Mouse (Mus musculus): ENCODE data around the gene Cercam.
A peak's percentile ranks its signal among the peaks of the same experiment; 100 is the strongest.

Cercam gene

GRCm38 (mm10) chr2:29868949-29869645, at the start of gene Cercam:
Gene Cercam, plus strand, starts transcription at chr2:29869164.
- DNase-seq (ENCODE audit: low spot score) = peak; percentile 86

GRCm38 (mm10) chr2:29819363-29819762, 49.6 kb upstream of the Cercam start:
- no peak for DNase-seq (ENCODE audit: low spot score)

GRCm38 (mm10) chr2:29820025-29820817, 48.7 kb upstream of the Cercam start, which contains the start of gene Urm1:
Gene Urm1, plus strand, starts transcription at chr2:29820075.
- DNase-seq (ENCODE audit: low spot score) = peak; percentile 69

- DNase-seq (ENCODE audit: low spot score) = no peak
Observed at GRCm38 (mm10) chr2:29826318-29826925, 42.5 kb upstream of the Cercam start.

GRCm38 (mm10) chr2:29826926-29827708, 41.8 kb upstream of the Cercam start:
- peak; percentile 91 for DNase-seq (ENCODE audit: low spot score)

GRCm38 (mm10) chr2:29827709-29828024, 41.3 kb upstream of the Cercam start:
- no peak for DNase-seq (ENCODE audit: low spot score)

- DNase-seq (ENCODE audit: low spot score) = no peak
Observed at GRCm38 (mm10) chr2:29831106-29831505, 37.9 kb upstream of the Cercam start.

GRCm38 (mm10) chr2:29833796-29834195, 35.2 kb upstream of the Cercam start:
- DNase-seq (ENCODE audit: low spot score) = no peak

- no peak for DNase-seq (ENCODE audit: low spot score)
Observed at GRCm38 (mm10) chr2:29835391-29835899, 33.5 kb upstream of the Cercam start.

GRCm38 (mm10) chr2:29839460-29839859, 29.5 kb upstream of the Cercam start:
- no peak for DNase-seq (ENCODE audit: low spot score)

GRCm38 (mm10) chr2:29843231-29844105, 25.5 kb upstream of the Cercam start:
- DNase-seq (ENCODE audit: low spot score) = no peak

GRCm38 (mm10) chr2:29844115-29844514, 24.8 kb upstream of the Cercam start:
- no peak for DNase-seq (ENCODE audit: low spot score)

GRCm38 (mm10) chr2:29844661-29845060, 24.3 kb upstream of the Cercam start:
- no peak for DNase-seq (ENCODE audit: low spot score)

GRCm38 (mm10) chr2:29845636-29846035, 23.3 kb upstream of the Cercam start:
- DNase-seq (ENCODE audit: low spot score) = no peak

GRCm38 (mm10) chr2:29846061-29846853, 22.7 kb upstream of the Cercam start:
- no peak for DNase-seq (ENCODE audit: low spot score)

GRCm38 (mm10) chr2:29846911-29847310, 22.1 kb upstream of the Cercam start:
- no peak for DNase-seq (ENCODE audit: low spot score)

GRCm38 (mm10) chr2:29849041-29849440, 19.9 kb upstream of the Cercam start:
- DNase-seq (ENCODE audit: low spot score) = no peak

GRCm38 (mm10) chr2:29849841-29850480, 19.0 kb upstream of the Cercam start:
- no peak for DNase-seq (ENCODE audit: low spot score)

GRCm38 (mm10) chr2:29852957-29853485, 15.9 kb upstream of the Cercam start:
- DNase-seq (ENCODE audit: low spot score) = no peak

Measured in ovary, postnatal 36 days (tissue).